Mouse (Mus musculus) limb, embryonic 14.5 days (tissue): ENCODE data around the gene Ebf1. TPM values are rescaled to one million over a fixed set of nuclear protein-coding genes. Genes with fewer than 3 reads are reported as not detected.
A peak's percentile ranks its signal among the peaks of the same experiment; 100 is the strongest.

ENCODE experiments used
- ATAC-seq: fragments of 200-750 bp; cut with Nextera tagmentation; 2 replicates; pipeline ENCODE4 v1.8.0; 2017; ENCODE audit warnings: low read depth, moderate number of reproducible peaks, moderate TSS enrichment; ENCODE audit not compliant: low FRiP score
- DNase-seq: peaks from one replicate; pipeline ENCODE4 v3.0.0-alpha.2; 2015; ENCODE audit warnings: low spot score
- H3K27ac ChIP-seq: fragments of 300-500 bp; sonication (generic); replicated peaks from 2 replicates; pipeline ENCODE4 v1.5.1; 2014; ENCODE audit warnings: low read depth, mild to moderate bottlenecking, low read length, moderate library complexity, mixed read lengths
- H3K27me3 ChIP-seq: fragments of 300-500 bp; sonication (generic); 2 replicates; pipeline ENCODE4 v1.6.1; 2014; ENCODE audit warnings: low read length, mixed read lengths; ENCODE audit not compliant: control insufficient read depth, insufficient read depth
- H3K36me3 ChIP-seq: fragments of 300-500 bp; sonication (generic); 2 replicates; pipeline ENCODE4 v1.6.1; 2014; ENCODE audit warnings: mild to moderate bottlenecking, low read length, moderate library complexity, mixed read lengths; ENCODE audit not compliant: control insufficient read depth, insufficient read depth
- H3K4me1 ChIP-seq: fragments of 300-500 bp; sonication (generic); 2 replicates; pipeline ENCODE4 v1.6.1; 2014; ENCODE audit warnings: antibody characterized with exemption, low read length, mixed read lengths; ENCODE audit not compliant: control insufficient read depth, insufficient read depth
- H3K4me2 ChIP-seq: fragments of 300-500 bp; sonication (generic); replicated peaks from 2 replicates; pipeline ENCODE4 v1.6.1; 2014; ENCODE audit warnings: low read depth, mild to moderate bottlenecking, low read length, moderate library complexity; ENCODE audit not compliant: severe bottlenecking
- H3K4me3 ChIP-seq: fragments of 300-500 bp; sonication (generic); replicated peaks from 2 replicates; pipeline ENCODE4 v1.5.1; 2014; ENCODE audit warnings: low read length
- H3K9ac ChIP-seq: fragments of 300-500 bp; sonication (generic); 2 replicates; pipeline ENCODE4 v1.6.1; 2014; ENCODE audit warnings: mild to moderate bottlenecking, low read depth, low read length, moderate library complexity; ENCODE audit not compliant: severe bottlenecking
- H3K9me3 ChIP-seq: fragments of 300-500 bp; sonication (generic); 2 replicates; pipeline ENCODE4 v1.6.1; 2016; ENCODE audit warnings: low read length; ENCODE audit not compliant: control insufficient read depth
- POLR2A ChIP-seq: fragments of 200-500 bp; IDR thresholded peaks from 2 replicates; pipeline ENCODE4 v1.8.0; 2012; ENCODE audit warnings: inconsistent platforms, mild to moderate bottlenecking, moderate library complexity, borderline replicate concordance; ENCODE audit not compliant: insufficient read depth, insufficient read length; ENCODE audit errors: extremely low read depth
- WGBS: fragments of 180-500 bp; shearing (Covaris S2); extraction: QIAGEN DNeasy Blood & Tissue Kit; methylation state at CpG from one replicate; pipeline ENCODE4 v1.1.7; 2014; 5-methylcytosine and 5-hydroxymethylcytosine counted together
- polyA plus RNA-seq, 2 experiments: library from polyadenylated mRNA; depleted of rRNA in 1 of 2; stranded (reverse) in 1 of 2; unstranded in 1 of 2; fragments of >200 nt; fragmentation: Nextera tagmentation in 1 of 2; extraction: Ambion mirVana in 1 of 2; gene quantifications; 2 replicates each; pipeline versions ENCODE4 v1.2.1 to v1.2.3; 2012 to 2014

Gene Ebf1
- polyA plus RNA-seq, 2 experiments: 42.9 to 71.4 TPM

GRCm38 (mm10) chr11:44714188-44714587 is 97.1 kb downstream of the Ebf1 start:
- DNase-seq (no peak), ATAC-seq (no peak)
- 86% methylated on average over 5 of the region's 5 CpGs for WGBS
- H3K4me1 ChIP-seq: peaks cover 9% of the 10 kb centered on the region; the same call in 1 of the 2 replicates
- no peaks in the 10 kb centered on the region for H3K27me3 ChIP-seq
- H3K27ac ChIP-seq: no peak overlapping the region
- no peak overlapping the region for H3K4me3 ChIP-seq
- no peaks in the 10 kb centered on the region for H3K9me3 ChIP-seq
- no peaks in the 10 kb centered on the region for H3K36me3 ChIP-seq
- no peak for TF ChIP-seq POLR2A
- no peak overlapping the region for H3K9ac ChIP-seq
- H3K4me2 ChIP-seq: no peak overlapping the region

GRCm38 (mm10) chr11:44715776-44716175 is 98.7 kb downstream of the Ebf1 start:
- ATAC-seq (no peak), DNase-seq (no peak)
- Histone ChIP-seq H3K4me2 (no peak overlapping the region), H3K9ac (no peak overlapping the region), H3K27me3 (no peaks in the 10 kb centered on the region), H3K36me3 (no peaks in the 10 kb centered on the region), H3K9me3 (no peaks in the 10 kb centered on the region), H3K4me1 (peaks cover 9% of the 10 kb centered on the region; the same call in 1 of the 2 replicates), H3K4me3 (no peak overlapping the region), H3K27ac (0 out of 2 replicates have a peak overlapping the region, but pooled peaks have one; percentile 38)
- 58% methylated on average over 4 of the region's 4 CpGs for WGBS
- no peak for TF ChIP-seq POLR2A

GRCm38 (mm10) chr11:44716928-44717327 is 99.8 kb downstream of the Ebf1 start:
- Histone ChIP-seq H3K36me3 (no peaks in the 10 kb centered on the region), H3K9ac (no peak overlapping the region), H3K27me3 (no peaks in the 10 kb centered on the region), H3K9me3 (no peaks in the 10 kb centered on the region), H3K27ac (no peak overlapping the region), H3K4me3 (no peak overlapping the region), H3K4me2 (no peak overlapping the region), H3K4me1 (peaks cover 9% of the 10 kb centered on the region; the same call in 1 of the 2 replicates)
- no peak for DNase-seq
- no peak for TF ChIP-seq POLR2A
- no peak for ATAC-seq
- WGBS: 64% methylated on average over 6 of the region's 6 CpGs

GRCm38 (mm10) chr11:44717636-44718035 is 100.5 kb downstream of the Ebf1 start:
- 59% methylated on average over 7 of the region's 7 CpGs for WGBS
- ATAC-seq (no peak), DNase-seq (no peak)
- no peak overlapping the region for H3K27ac ChIP-seq
- no peak for TF ChIP-seq POLR2A
- H3K4me1 ChIP-seq: peaks cover 9% of the 10 kb centered on the region; the same call in 1 of the 2 replicates
- H3K4me2 ChIP-seq: no peak overlapping the region
- H3K4me3 ChIP-seq: no peak overlapping the region
- H3K9ac ChIP-seq: no peak overlapping the region
- no peaks in the 10 kb centered on the region for H3K36me3 ChIP-seq
- no peaks in the 10 kb centered on the region for H3K27me3 ChIP-seq
- H3K9me3 ChIP-seq: no peaks in the 10 kb centered on the region

GRCm38 (mm10) chr11:44721976-44722375 is 104.9 kb downstream of the Ebf1 start:
- no peak overlapping the region for H3K4me3 ChIP-seq
- H3K4me1 ChIP-seq: peaks cover 8% of the 10 kb centered on the region
- TF ChIP-seq POLR2A: no peak
- H3K9ac ChIP-seq: no peak overlapping the region
- WGBS: 89% methylated on average over 4 of the region's 4 CpGs
- no peaks in the 10 kb centered on the region for H3K27me3 ChIP-seq
- no peaks in the 10 kb centered on the region for H3K9me3 ChIP-seq
- no peak overlapping the region for H3K4me2 ChIP-seq
- no peaks in the 10 kb centered on the region for H3K36me3 ChIP-seq
- DNase-seq: no peak
- ATAC-seq: no peak
- H3K27ac ChIP-seq: no peak overlapping the region
